Mouse (Mus musculus) right cerebral cortex, postnatal 36 days (tissue): ENCODE results near the gene Pmepa1.

Experiments used
- DNase-seq, 2 experiments: peaks; one replicate each; pipeline ENCODE4 v3.0.0; 2022; ENCODE audit warnings: low spot score in 2 of 2, mixed read lengths in 1 of 2

The Pmepa1 gene

GRCm38 (mm10) chr2:173253761-173254662, 22.3 kb downstream of the Pmepa1 start:
- no peak for DNase-seq

GRCm38 (mm10) chr2:173251675-173252074, 24.7 kb downstream of the Pmepa1 start:
- DNase-seq = peak; percentile 59 to 66

DNA sequence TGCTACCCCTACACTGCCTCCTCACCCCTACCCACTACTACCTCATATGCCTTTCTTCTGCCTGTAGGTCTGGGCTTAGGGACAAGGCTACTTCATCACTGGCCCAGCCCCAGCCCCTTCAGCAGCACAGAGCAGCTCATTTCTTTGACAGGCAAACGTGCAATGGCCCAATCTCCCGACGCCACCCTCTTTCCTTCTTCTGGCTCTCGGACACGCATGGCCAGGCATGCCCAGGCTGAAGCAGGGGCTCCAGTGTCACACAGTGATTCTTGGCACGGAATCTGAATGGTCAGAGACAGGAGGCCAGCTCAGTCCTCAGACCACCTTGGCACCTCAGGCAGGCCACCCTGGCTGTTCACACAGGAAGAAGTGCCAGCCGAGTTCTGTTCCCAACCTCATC, 25.2 kb downstream of the Pmepa1 start:
- DNase-seq = no peak

GRCm38 (mm10) chr2:173250411-173250810, 25.9 kb downstream of the Pmepa1 start:
- no peak for DNase-seq

DNA sequence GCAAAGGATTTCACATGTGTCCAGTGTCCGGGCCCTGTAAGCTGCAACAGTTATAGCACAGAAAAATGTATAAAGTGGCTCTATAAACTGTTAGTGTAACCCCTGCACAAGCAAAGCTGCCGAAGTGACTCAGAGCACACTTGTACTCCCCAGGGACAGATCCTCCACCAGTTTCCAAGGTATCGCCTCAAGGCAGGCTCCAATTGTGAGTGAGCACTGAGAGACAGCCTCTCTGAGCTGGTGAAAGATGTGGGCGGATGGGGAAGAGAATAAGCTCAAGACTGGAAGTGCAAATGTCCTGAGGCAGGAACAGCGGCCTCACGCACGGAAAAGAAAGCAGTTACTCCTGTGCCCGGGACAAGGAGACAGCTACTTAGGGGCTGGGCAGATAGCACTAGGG, 26.4 kb downstream of the Pmepa1 start:
- DNase-seq = no peak

DNA sequence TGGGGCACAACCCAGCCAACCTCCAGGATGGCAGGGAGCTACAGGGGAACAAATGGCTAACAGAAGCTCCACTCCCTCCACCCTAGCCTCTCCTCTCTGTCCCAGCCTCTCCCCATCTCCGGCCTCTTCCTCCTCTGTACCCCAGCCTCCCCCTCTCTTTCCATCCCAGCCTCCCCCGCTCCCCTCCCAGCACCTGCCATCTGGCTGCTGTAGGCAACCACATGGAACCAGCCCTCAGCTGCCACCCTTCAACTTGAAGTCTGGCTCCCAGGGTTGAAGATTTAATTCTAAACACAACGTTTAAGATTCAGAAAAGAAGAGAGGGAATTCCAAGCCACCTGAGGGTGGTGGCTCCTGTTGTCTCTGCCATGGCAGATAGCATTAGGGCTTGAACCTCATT, 26.9 kb downstream of the Pmepa1 start:
- DNase-seq = peak in 1 of 2 experiments; percentile 44

DNA sequence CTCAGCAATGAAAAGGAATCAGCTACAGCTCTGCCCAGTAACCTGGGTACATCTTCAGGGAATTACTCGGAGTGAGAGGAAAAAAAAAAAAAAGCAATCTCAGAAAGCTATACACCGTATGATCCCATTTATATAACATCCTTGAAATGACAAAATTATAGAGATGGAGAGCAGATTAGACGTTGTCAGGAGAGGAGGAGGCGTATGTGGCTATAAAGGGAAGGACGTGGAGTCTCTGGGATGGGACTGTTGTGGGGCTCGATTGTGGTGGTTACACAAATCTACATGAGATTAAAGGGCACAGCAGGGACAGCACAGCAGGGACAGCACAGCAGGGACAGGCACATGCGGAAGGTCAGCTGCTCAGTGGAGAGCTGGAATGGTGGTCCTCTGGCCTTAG, 27.5 kb downstream of the Pmepa1 start:
- DNase-seq = no peak

DNA sequence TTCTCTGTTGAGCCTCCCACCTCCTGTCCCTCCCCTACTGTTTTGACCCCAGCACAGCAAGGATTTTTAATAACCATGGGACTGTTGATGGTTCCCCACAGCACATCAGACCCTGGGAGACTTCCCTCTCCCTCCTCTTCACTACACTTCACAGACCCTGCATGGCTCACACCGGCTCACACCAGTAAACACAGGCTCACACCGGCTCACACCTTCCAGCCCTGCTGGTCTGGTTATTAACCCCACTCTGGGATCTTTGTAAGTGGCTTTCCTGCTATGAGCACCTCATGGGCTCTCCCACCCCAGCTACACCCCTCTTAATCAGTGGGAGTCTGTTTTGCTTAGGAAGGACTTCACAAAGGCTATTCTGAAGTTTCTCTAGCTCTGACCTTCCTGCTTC, 28.4 kb downstream of the Pmepa1 start:
- no peak for DNase-seq

GRCm38 (mm10) chr2:173247197-173247596, 29.1 kb downstream of the Pmepa1 start:
- no peak for DNase-seq

DNA sequence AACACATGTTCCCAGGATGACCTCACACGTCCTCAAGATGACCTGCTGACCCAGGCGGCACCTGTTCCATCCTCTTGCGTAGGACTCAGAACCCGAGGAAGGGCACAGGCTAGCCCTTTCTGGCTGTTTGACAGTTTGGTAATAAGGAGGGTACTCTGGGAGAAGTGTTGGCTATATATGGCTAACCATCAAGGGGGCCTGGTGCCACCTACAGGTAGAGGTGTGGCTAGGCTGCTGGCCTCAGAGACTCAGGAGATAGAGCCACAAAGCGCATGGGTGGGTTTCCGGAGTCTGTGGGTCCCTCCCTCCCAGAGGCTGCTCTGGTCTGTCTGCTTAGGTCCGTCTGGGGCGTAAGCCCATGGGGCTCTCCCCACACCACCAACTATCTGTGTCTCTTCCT, 29.6 kb downstream of the Pmepa1 start:
- no peak for DNase-seq

- DNase-seq = no peak
These were observed 31.1 kb downstream of the Pmepa1 start for GRCm38 (mm10) chr2:173245258-173245657.

DNA sequence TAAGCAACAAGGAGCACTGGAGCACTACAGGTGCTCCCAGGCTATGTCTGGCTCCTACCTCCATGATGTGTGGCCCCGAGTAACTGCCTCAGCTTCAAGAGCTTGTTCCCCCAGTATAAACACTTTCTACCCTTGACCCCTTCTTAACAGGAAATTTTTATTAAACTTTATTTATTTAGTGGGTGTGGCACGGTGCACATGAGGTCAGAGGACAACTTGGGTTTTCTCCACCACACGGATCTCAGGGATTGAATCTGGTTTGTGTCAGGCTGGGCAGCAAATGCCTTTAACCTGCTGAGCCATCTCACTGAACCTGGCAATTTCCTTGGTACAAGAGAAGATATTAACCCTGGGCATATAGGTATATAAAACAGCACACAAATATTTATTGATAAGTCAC, 32.2 kb downstream of the Pmepa1 start:
- DNase-seq = no peak

DNA sequence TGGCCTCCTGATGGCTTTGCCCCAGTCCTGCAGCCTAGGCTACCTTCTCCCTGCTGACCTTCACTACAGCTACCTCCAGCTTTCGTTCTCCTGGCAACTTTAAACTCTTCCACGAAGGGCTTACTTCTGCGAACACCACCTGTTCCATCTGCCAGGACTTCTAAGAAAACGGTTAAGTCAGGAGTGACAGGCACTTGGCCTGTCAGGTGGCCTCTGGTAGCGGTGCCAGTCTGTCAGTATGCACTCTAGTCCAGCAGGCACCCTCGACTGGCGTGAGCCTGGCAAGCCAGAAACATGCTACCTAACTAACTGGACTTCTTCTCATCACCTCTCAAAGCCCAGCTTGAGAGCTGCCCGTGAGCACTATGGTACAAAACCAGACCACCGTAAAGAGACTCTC, 32.7 kb downstream of the Pmepa1 start:
- no peak for DNase-seq

- DNase-seq = no peak
These were observed 33.5 kb downstream of the Pmepa1 start for GRCm38 (mm10) chr2:173242874-173243273.

DNA sequence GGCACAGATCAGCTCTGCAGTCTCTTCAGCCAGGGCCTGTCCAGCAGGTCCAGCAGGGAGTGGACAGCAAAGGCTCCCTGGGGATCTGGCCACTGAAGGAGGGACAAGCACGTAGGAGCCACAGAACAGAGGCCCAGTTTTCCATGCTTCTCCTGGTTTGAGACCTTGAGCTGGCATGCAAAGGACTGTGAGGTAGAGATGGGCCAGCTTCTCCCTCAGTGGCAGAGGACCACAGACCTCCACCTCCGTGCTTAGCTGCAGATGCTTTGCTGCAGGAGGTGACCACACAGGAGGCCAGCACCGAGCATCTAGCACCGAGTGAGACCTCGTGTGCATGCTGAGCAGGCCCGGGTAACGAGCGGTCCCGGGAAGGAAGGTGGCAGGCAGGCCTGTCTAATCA, 35.6 kb downstream of the Pmepa1 start:
- no peak for DNase-seq

- DNase-seq = no peak
These were observed 37.8 kb downstream of the Pmepa1 start for GRCm38 (mm10) chr2:173238522-173238921.

- no peak for DNase-seq
These were observed 40.6 kb downstream of the Pmepa1 start for GRCm38 (mm10) chr2:173235435-173236332.

GRCm38 (mm10) chr2:173232766-173233099, 43.6 kb downstream of the Pmepa1 start:
- no peak for DNase-seq

DNA sequence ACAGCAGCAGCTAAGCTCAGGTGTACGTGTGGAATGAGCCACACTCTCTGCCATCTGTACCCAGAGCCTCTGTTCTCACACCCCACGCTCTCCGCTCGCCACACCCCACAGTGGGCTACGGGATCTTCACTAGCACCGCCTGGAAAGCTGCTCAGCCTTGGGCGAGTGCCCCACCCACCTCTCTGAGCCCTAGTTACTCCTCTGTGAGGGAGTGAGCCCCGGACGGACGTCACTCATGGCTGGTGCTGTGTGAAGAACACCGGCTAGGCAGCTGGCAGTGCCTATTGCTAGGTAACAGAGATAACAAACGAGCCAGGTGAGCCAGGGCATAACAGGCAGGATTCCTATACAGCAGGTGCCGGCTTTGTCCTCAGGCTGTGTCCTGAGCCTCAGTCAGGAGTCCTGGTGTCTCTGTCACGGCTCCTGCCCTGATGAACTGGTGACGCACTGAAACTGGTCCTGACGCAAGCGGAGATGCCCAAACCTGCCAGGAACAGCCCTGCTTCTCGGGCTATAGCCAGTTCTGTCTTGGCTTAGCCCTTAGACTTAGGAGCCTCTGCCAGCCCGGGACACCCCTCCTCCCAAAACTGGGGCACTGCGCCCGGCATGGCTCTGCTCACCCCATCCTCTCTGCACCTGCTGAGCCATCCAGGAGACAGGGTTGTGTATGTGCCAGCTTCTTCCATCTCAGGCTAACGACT, 44.1 kb downstream of the Pmepa1 start:
- peak; percentile 59 to 64 for DNase-seq

DNA sequence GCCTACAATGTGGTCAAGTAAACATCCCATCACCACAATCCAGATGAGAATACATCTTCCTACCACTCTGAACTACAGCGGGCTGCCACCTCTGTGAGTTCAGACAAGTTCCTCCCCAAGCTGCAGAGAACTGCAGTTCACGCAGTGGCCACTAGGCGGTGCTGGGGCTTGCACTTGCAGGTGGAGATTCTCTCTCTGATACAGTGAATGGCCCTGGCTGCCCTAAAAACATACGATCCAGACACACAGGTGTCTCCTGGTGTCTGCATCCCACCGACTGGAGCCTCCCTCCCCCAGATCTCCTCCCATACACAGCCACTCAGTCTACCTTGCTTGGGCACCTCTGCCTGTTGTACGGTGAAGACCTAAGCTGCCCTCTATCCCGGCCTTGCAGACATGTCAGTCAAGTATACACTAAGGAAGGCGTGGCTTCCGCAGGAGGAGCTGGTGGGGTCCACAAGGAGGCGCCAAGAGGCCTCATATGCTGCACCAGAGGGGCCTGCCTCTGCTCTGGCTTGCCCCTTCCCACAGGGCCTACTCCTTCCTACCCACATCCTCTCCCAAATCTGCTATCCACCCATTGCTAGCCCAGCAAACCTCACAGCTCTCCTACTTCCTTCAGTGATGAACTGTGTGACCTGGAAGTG, 46.6 kb downstream of the Pmepa1 start:
- DNase-seq = peak; percentile 79 to 82

- DNase-seq = no peak
These were observed 47.8 kb downstream of the Pmepa1 start for GRCm38 (mm10) chr2:173228567-173228966.

- DNase-seq = no peak
These were observed 49.5 kb downstream of the Pmepa1 start for GRCm38 (mm10) chr2:173226792-173227191.
